Mouse (Mus musculus): ENCODE measurements around the gene Kmt2c. TPM values are rescaled to one million over a fixed set of nuclear protein-coding genes. Genes with fewer than 3 reads are reported as not detected.
A peak's percentile ranks its signal among the peaks of the same experiment; 100 is the strongest.

Kmt2c gene
- polyA plus RNA-seq, 1 experiment: 37.7 TPM

GRCm38 (mm10) chr5:25420601-25421000, 78.0 kb downstream of the Kmt2c start:
- Histone ChIP-seq H3K27ac (ENCODE audit: insufficient read depth, low read length) (no peak overlapping the region), H3K4me1 (ENCODE audit: control insufficient read depth, insufficient read depth, low read length) (no peaks in the 10 kb centered on the region; the same call in 1 of the 2 replicates), H3K4me3 (ENCODE audit: insufficient read depth, low read length) (no peak overlapping the region)
- TF ChIP-seq CTCF (IDR thresholded peaks at IDR 0.05; ENCODE audit: extremely low read depth, insufficient read depth, low read length) (peak; percentile 31; the same call in 1 of the 2 replicates), POLR2A (IDR thresholded peaks at IDR 0.05; ENCODE audit: extremely low read depth, insufficient read depth, low read length) (no peak)

- H3K27ac ChIP-seq (ENCODE audit: insufficient read depth, low read length): no peak overlapping the region
- H3K4me1 ChIP-seq (ENCODE audit: control insufficient read depth, insufficient read depth, low read length): no peaks in the 10 kb centered on the region
- no peak overlapping the region for H3K4me3 ChIP-seq (ENCODE audit: insufficient read depth, low read length)
- TF ChIP-seq POLR2A (IDR thresholded peaks at IDR 0.05; ENCODE audit: extremely low read depth, insufficient read depth, low read length) (no peak), CTCF (IDR thresholded peaks at IDR 0.05; ENCODE audit: extremely low read depth, insufficient read depth, low read length) (no peak)
These were observed 83.2 kb downstream of the Kmt2c start for GRCm38 (mm10) chr5:25415382-25415781.

GRCm38 (mm10) chr5:25396727-25397126, 101.9 kb downstream of the Kmt2c start:
- no peak overlapping the region for H3K4me3 ChIP-seq (ENCODE audit: insufficient read depth, low read length)
- no peaks in the 10 kb centered on the region for H3K4me1 ChIP-seq (ENCODE audit: control insufficient read depth, insufficient read depth, low read length)
- TF ChIP-seq CTCF (IDR thresholded peaks at IDR 0.05; ENCODE audit: extremely low read depth, insufficient read depth, low read length) (no peak), POLR2A (IDR thresholded peaks at IDR 0.05; ENCODE audit: extremely low read depth, insufficient read depth, low read length) (no peak)
- no peak overlapping the region for H3K27ac ChIP-seq (ENCODE audit: insufficient read depth, low read length)

- no peaks in the 10 kb centered on the region for H3K4me1 ChIP-seq (ENCODE audit: control insufficient read depth, insufficient read depth, low read length)
- no peak overlapping the region for H3K4me3 ChIP-seq (ENCODE audit: insufficient read depth, low read length)
- H3K27ac ChIP-seq (ENCODE audit: insufficient read depth, low read length): no peak overlapping the region
- no peak for TF ChIP-seq CTCF (IDR thresholded peaks at IDR 0.05; ENCODE audit: extremely low read depth, insufficient read depth, low read length)
- TF ChIP-seq POLR2A (IDR thresholded peaks at IDR 0.05; ENCODE audit: extremely low read depth, insufficient read depth, low read length): no peak
These were observed 105.9 kb downstream of the Kmt2c start for GRCm38 (mm10) chr5:25392655-25393054.

DNA sequence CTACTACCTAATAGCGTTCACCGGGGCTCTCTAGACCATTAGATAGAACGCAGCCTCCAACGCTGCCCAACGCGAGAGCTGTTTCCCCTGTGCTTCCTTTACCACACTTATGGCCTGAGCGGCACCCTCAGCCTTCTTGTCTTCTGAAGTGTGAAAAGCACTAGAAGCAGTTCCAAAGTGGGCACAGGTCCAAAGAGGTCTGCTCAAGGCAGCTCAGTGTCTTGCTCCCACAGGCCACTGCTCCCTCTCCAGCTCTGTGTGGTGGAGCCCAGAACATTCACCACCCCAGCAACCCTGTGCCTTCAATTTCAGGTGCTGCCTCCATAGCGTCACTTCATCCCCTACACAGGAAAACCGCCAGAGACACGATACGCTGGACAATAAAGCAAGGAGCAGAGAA, 115.0 kb downstream of the Kmt2c start:
- TF ChIP-seq CTCF (IDR thresholded peaks at IDR 0.05; ENCODE audit: extremely low read depth, insufficient read depth, low read length) (no peak), POLR2A (IDR thresholded peaks at IDR 0.05; ENCODE audit: extremely low read depth, insufficient read depth, low read length) (no peak)
- Histone ChIP-seq H3K4me1 (ENCODE audit: control insufficient read depth, insufficient read depth, low read length) (no peaks in the 10 kb centered on the region), H3K27ac (ENCODE audit: insufficient read depth, low read length) (no peak overlapping the region), H3K4me3 (ENCODE audit: insufficient read depth, low read length) (no peak overlapping the region)

DNA sequence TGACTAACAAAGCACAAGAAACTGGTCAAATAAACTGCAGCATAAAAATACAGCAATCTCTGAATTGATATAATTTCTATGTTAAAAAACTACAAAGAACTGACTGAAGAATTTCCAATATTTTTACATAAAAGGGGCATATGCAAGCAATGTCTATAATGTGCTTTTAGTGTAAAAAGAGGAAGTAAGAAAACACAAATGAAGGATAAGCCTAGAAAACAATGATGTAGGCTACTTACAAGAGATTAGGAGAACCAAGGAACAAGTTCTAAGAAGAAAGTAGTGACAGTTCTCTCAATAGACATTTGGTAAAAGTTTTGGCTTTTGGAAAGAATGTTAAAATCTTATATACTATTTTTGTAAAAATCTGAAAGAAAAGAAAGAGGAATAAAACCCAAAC, 119.4 kb downstream of the Kmt2c start:
- TF ChIP-seq POLR2A (IDR thresholded peaks at IDR 0.05; ENCODE audit: extremely low read depth, insufficient read depth, low read length) (no peak), CTCF (IDR thresholded peaks at IDR 0.05; ENCODE audit: extremely low read depth, insufficient read depth, low read length) (no peak)
- no peak overlapping the region for H3K27ac ChIP-seq (ENCODE audit: insufficient read depth, low read length)
- no peaks in the 10 kb centered on the region; the same call in 1 of the 2 replicates for H3K4me1 ChIP-seq (ENCODE audit: control insufficient read depth, insufficient read depth, low read length)
- no peak overlapping the region for H3K4me3 ChIP-seq (ENCODE audit: insufficient read depth, low read length)

GRCm38 (mm10) chr5:25368420-25368819, 130.2 kb downstream of the Kmt2c start:
- no peak overlapping the region for H3K27ac ChIP-seq (ENCODE audit: insufficient read depth, low read length)
- H3K4me3 ChIP-seq (ENCODE audit: insufficient read depth, low read length): no peak overlapping the region
- TF ChIP-seq CTCF (IDR thresholded peaks at IDR 0.05; ENCODE audit: extremely low read depth, insufficient read depth, low read length) (no peak), POLR2A (IDR thresholded peaks at IDR 0.05; ENCODE audit: extremely low read depth, insufficient read depth, low read length) (no peak)
- no peaks in the 10 kb centered on the region; the same call in 1 of the 2 replicates for H3K4me1 ChIP-seq (ENCODE audit: control insufficient read depth, insufficient read depth, low read length)

DNA sequence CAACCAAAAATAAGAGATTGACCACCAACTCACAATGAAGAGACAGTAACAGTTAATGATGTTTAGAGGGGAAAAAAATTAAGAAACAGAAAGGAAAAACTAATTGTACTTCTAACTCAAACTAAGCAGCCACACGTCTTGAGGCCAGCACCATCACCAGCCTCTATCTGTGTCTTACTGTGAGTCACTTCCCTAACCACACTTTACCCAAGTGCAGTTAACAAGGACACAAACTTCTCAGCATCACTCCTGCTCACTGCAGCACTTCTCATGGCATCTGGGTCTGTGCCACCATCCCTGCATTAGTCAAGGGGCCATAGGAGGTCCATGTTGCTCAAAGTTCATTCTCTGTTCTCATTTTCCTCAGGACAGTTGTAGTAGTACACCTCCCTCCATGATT, 131.5 kb downstream of the Kmt2c start:
- Histone ChIP-seq H3K4me3 (ENCODE audit: insufficient read depth, low read length) (no peak overlapping the region), H3K27ac (ENCODE audit: insufficient read depth, low read length) (no peak overlapping the region), H3K4me1 (ENCODE audit: control insufficient read depth, insufficient read depth, low read length) (no peaks in the 10 kb centered on the region; the same call in 1 of the 2 replicates)
- TF ChIP-seq POLR2A (IDR thresholded peaks at IDR 0.05; ENCODE audit: extremely low read depth, insufficient read depth, low read length) (no peak), CTCF (IDR thresholded peaks at IDR 0.05; ENCODE audit: extremely low read depth, insufficient read depth, low read length) (no peak)

- H3K4me3 ChIP-seq (ENCODE audit: insufficient read depth, low read length): no peak overlapping the region
- TF ChIP-seq POLR2A (IDR thresholded peaks at IDR 0.05; ENCODE audit: extremely low read depth, insufficient read depth, low read length) (no peak), CTCF (IDR thresholded peaks at IDR 0.05; ENCODE audit: extremely low read depth, insufficient read depth, low read length) (no peak)
- no peak overlapping the region for H3K27ac ChIP-seq (ENCODE audit: insufficient read depth, low read length)
- no peaks in the 10 kb centered on the region for H3K4me1 ChIP-seq (ENCODE audit: control insufficient read depth, insufficient read depth, low read length)
These were observed 145.1 kb downstream of the Kmt2c start for GRCm38 (mm10) chr5:25353509-25353908.

- Histone ChIP-seq H3K4me1 (ENCODE audit: control insufficient read depth, insufficient read depth, low read length) (no peaks in the 10 kb centered on the region), H3K27ac (ENCODE audit: insufficient read depth, low read length) (no peak overlapping the region), H3K4me3 (ENCODE audit: insufficient read depth, low read length) (no peak overlapping the region)
- no peak for TF ChIP-seq CTCF (IDR thresholded peaks at IDR 0.05; ENCODE audit: extremely low read depth, insufficient read depth, low read length)
- TF ChIP-seq POLR2A (IDR thresholded peaks at IDR 0.05; ENCODE audit: extremely low read depth, insufficient read depth, low read length): no peak
These were observed 167.3 kb downstream of the Kmt2c start for GRCm38 (mm10) chr5:25331322-25331721.

Data from cortical plate, adult 2 months (tissue).